Mouse (Mus musculus): ENCODE data around the gene Gm20388. TPM values are rescaled to one million over a fixed set of nuclear protein-coding genes. Genes with fewer than 3 reads are reported as not detected.

Gm20388 gene
- polyA plus RNA-seq, 1 experiment, result 28.1 TPM

- H3K9me3 ChIP-seq (replicated peaks; ENCODE audit: control insufficient read depth, insufficient read depth, low read length, poor library complexity, severe bottlenecking), result no peaks in the 10 kb centered on the region
- TF ChIP-seq EP300 (IDR thresholded peaks at IDR 0.05; ENCODE audit: insufficient read depth, low read depth, low read length), result no peak
- no peak for TF ChIP-seq CTCF (IDR thresholded peaks at IDR 0.05; ENCODE audit: low read depth, low read length)
- TF ChIP-seq POLR2A (IDR thresholded peaks at IDR 0.05; ENCODE audit: insufficient read depth, low read length), result no peak
Measured at GRCm38 (mm10) chr8:120539381-120539774, 628.7 kb downstream of the Gm20388 start.

GRCm38 (mm10) chr8:120539775-120540625 lies 629.4 kb downstream of the Gm20388 start:
- TF ChIP-seq EP300 (IDR thresholded peaks at IDR 0.05; ENCODE audit: insufficient read depth, low read depth, low read length), result no peak
- TF ChIP-seq CTCF (IDR thresholded peaks at IDR 0.05; ENCODE audit: low read depth, low read length), result no peak
- no peak for TF ChIP-seq POLR2A (IDR thresholded peaks at IDR 0.05; ENCODE audit: insufficient read depth, low read length)
- no peaks in the 10 kb centered on the region for H3K9me3 ChIP-seq (replicated peaks; ENCODE audit: control insufficient read depth, insufficient read depth, low read length, poor library complexity, severe bottlenecking)
- H3K4me1 ChIP-seq (ENCODE audit: control insufficient read depth, insufficient read depth, low read length), result peaks cover 17% of the 10 kb centered on the region
- no peak overlapping the region for H3K27ac ChIP-seq (ENCODE audit: insufficient read depth, low read length)
- H3K36me3 ChIP-seq (ENCODE audit: control insufficient read depth, insufficient read depth, low read length, poor library complexity, severe bottlenecking), result no peaks in the 10 kb centered on the region
- peak overlapping the region; percentile 20; the same call in 1 of the 2 replicates for H3K9ac ChIP-seq (ENCODE audit: low read depth, poor library complexity, severe bottlenecking)
- no peaks in the 10 kb centered on the region for H3K27me3 ChIP-seq (ENCODE audit: control insufficient read depth, insufficient read depth, low read length, poor library complexity, severe bottlenecking)
- peak overlapping the region; percentile 75 for H3K4me3 ChIP-seq (ENCODE audit: low read depth, low read length)

More at GRCm38 (mm10) chr8:120539381-120539774, 628.7 kb downstream of the Gm20388 start:
- Histone ChIP-seq H3K27ac (ENCODE audit: insufficient read depth, low read length) (peak overlapping the region; percentile 1; the same call in 1 of the 2 replicates), H3K4me1 (ENCODE audit: control insufficient read depth, insufficient read depth, low read length) (peaks cover 17% of the 10 kb centered on the region), H3K4me3 (ENCODE audit: low read depth, low read length) (peak overlapping the region; percentile 75), H3K27me3 (ENCODE audit: control insufficient read depth, insufficient read depth, low read length, poor library complexity, severe bottlenecking) (no peaks in the 10 kb centered on the region), H3K36me3 (ENCODE audit: control insufficient read depth, insufficient read depth, low read length, poor library complexity, severe bottlenecking) (no peaks in the 10 kb centered on the region), H3K9ac (ENCODE audit: low read depth, poor library complexity, severe bottlenecking) (peak overlapping the region; percentile 20)

GRCm38 (mm10) chr8:120542995-120543394 lies 632.4 kb downstream of the Gm20388 start:
- Histone ChIP-seq H3K36me3 (ENCODE audit: control insufficient read depth, insufficient read depth, low read length, poor library complexity, severe bottlenecking) (no peaks in the 10 kb centered on the region), H3K9me3 (replicated peaks; ENCODE audit: control insufficient read depth, insufficient read depth, low read length, poor library complexity, severe bottlenecking) (no peaks in the 10 kb centered on the region), H3K27me3 (ENCODE audit: control insufficient read depth, insufficient read depth, low read length, poor library complexity, severe bottlenecking) (no peaks in the 10 kb centered on the region), H3K4me1 (ENCODE audit: control insufficient read depth, insufficient read depth, low read length) (peaks cover 21% of the 10 kb centered on the region), H3K9ac (ENCODE audit: low read depth, poor library complexity, severe bottlenecking) (peak overlapping the region; percentile 10; the same call in 1 of the 2 replicates), H3K27ac (ENCODE audit: insufficient read depth, low read length) (no peak overlapping the region), H3K4me3 (ENCODE audit: low read depth, low read length) (no peak overlapping the region)
- TF ChIP-seq EP300 (IDR thresholded peaks at IDR 0.05; ENCODE audit: insufficient read depth, low read depth, low read length) (no peak), CTCF (IDR thresholded peaks at IDR 0.05; ENCODE audit: low read depth, low read length) (no peak), POLR2A (IDR thresholded peaks at IDR 0.05; ENCODE audit: insufficient read depth, low read length) (no peak)

GRCm38 (mm10) chr8:120543416-120544055 lies 632.9 kb downstream of the Gm20388 start:
- Histone ChIP-seq H3K9ac (ENCODE audit: low read depth, poor library complexity, severe bottlenecking) (peak overlapping the region; percentile 10; the same call in 1 of the 2 replicates), H3K36me3 (ENCODE audit: control insufficient read depth, insufficient read depth, low read length, poor library complexity, severe bottlenecking) (no peaks in the 10 kb centered on the region), H3K4me1 (ENCODE audit: control insufficient read depth, insufficient read depth, low read length) (peaks cover 21% of the 10 kb centered on the region), H3K9me3 (replicated peaks; ENCODE audit: control insufficient read depth, insufficient read depth, low read length, poor library complexity, severe bottlenecking) (no peaks in the 10 kb centered on the region), H3K27me3 (ENCODE audit: control insufficient read depth, insufficient read depth, low read length, poor library complexity, severe bottlenecking) (no peaks in the 10 kb centered on the region), H3K4me3 (ENCODE audit: low read depth, low read length) (no peak overlapping the region), H3K27ac (ENCODE audit: insufficient read depth, low read length) (no peak overlapping the region)
- TF ChIP-seq POLR2A (IDR thresholded peaks at IDR 0.05; ENCODE audit: insufficient read depth, low read length) (no peak), EP300 (IDR thresholded peaks at IDR 0.05; ENCODE audit: insufficient read depth, low read depth, low read length) (no peak), CTCF (IDR thresholded peaks at IDR 0.05; ENCODE audit: low read depth, low read length) (no peak)

- Histone ChIP-seq H3K4me1 (ENCODE audit: control insufficient read depth, insufficient read depth, low read length) (peaks cover 23% of the 10 kb centered on the region), H3K9ac (ENCODE audit: low read depth, poor library complexity, severe bottlenecking) (no peak overlapping the region), H3K9me3 (replicated peaks; ENCODE audit: control insufficient read depth, insufficient read depth, low read length, poor library complexity, severe bottlenecking) (no peaks in the 10 kb centered on the region), H3K27me3 (ENCODE audit: control insufficient read depth, insufficient read depth, low read length, poor library complexity, severe bottlenecking) (no peaks in the 10 kb centered on the region), H3K27ac (ENCODE audit: insufficient read depth, low read length) (no peak overlapping the region), H3K36me3 (ENCODE audit: control insufficient read depth, insufficient read depth, low read length, poor library complexity, severe bottlenecking) (no peaks in the 10 kb centered on the region), H3K4me3 (ENCODE audit: low read depth, low read length) (no peak overlapping the region)
- TF ChIP-seq POLR2A (IDR thresholded peaks at IDR 0.05; ENCODE audit: insufficient read depth, low read length), result no peak
- TF ChIP-seq EP300 (IDR thresholded peaks at IDR 0.05; ENCODE audit: insufficient read depth, low read depth, low read length), result no peak
- no peak for TF ChIP-seq CTCF (IDR thresholded peaks at IDR 0.05; ENCODE audit: low read depth, low read length)
Measured at GRCm38 (mm10) chr8:120544155-120544554, 633.5 kb downstream of the Gm20388 start.

Measured in ES-Bruce4 (cell line).